Mouse (Mus musculus): ENCODE results near the gene Nepro.

Gene Nepro

GRCm38 (mm10) chr16:44724083-44724787 lies at the start of gene Nepro:
Gene Nepro (plus strand): TSS chr16:44724301.
- peak; percentile 90 for DNase-seq

GRCm38 (mm10) chr16:44676357-44676756 lies 47.7 kb upstream of the Nepro start:
- DNase-seq: no peak

- DNase-seq: no peak
These were observed 45.0 kb upstream of the Nepro start for GRCm38 (mm10) chr16:44679082-44679481.

- DNase-seq: no peak
These were observed 44.6 kb upstream of the Nepro start for GRCm38 (mm10) chr16:44679503-44679971.

GRCm38 (mm10) chr16:44680756-44681498 lies 43.2 kb upstream of the Nepro start:
- DNase-seq: no peak

GRCm38 (mm10) chr16:44684646-44685045 lies 39.5 kb upstream of the Nepro start:
- no peak for DNase-seq

- DNase-seq: no peak
These were observed 38.7 kb upstream of the Nepro start for GRCm38 (mm10) chr16:44685401-44685800.

- no peak for DNase-seq
These were observed 36.9 kb upstream of the Nepro start for GRCm38 (mm10) chr16:44686991-44687718.

GRCm38 (mm10) chr16:44687719-44688420 lies 36.2 kb upstream of the Nepro start:
- peak; percentile 15 for DNase-seq

GRCm38 (mm10) chr16:44688507-44688906 lies 35.6 kb upstream of the Nepro start:
- DNase-seq: no peak

GRCm38 (mm10) chr16:44690501-44690900 lies 33.6 kb upstream of the Nepro start:
- no peak for DNase-seq

- no peak for DNase-seq
These were observed 33.0 kb upstream of the Nepro start for GRCm38 (mm10) chr16:44691066-44691465.

- peak; percentile 54 for DNase-seq
These were observed 32.5 kb upstream of the Nepro start for GRCm38 (mm10) chr16:44691561-44692141.

GRCm38 (mm10) chr16:44692541-44692940 lies 31.6 kb upstream of the Nepro start:
- no peak for DNase-seq

GRCm38 (mm10) chr16:44693695-44694094 lies 30.4 kb upstream of the Nepro start:
- no peak for DNase-seq

GRCm38 (mm10) chr16:44695214-44695858 lies 28.8 kb upstream of the Nepro start:
- DNase-seq: no peak

- DNase-seq: no peak
These were observed 28.1 kb upstream of the Nepro start for GRCm38 (mm10) chr16:44695859-44696620.

- no peak for DNase-seq
These were observed 26.5 kb upstream of the Nepro start for GRCm38 (mm10) chr16:44697473-44698205.

GRCm38 (mm10) chr16:44701155-44701554 lies 22.9 kb upstream of the Nepro start:
- DNase-seq: no peak

- no peak for DNase-seq
These were observed 21.8 kb upstream of the Nepro start for GRCm38 (mm10) chr16:44702272-44702671.

Data from thymus, postnatal 4 days (tissue).